Mouse (Mus musculus) intestine, embryonic 16.5 days (tissue): Measurements from ENCODE around the gene Camk2d. TPM values are rescaled to one million over a fixed set of nuclear protein-coding genes. Genes with fewer than 3 reads are reported as not detected.

ENCODE experiments used
- ATAC-seq: fragments of 200-750 bp; cut with Nextera tagmentation; 2 replicates; pipeline ENCODE4 v1.8.0; 2017; ENCODE audit warnings: moderate TSS enrichment, moderate library complexity
- H3K27ac ChIP-seq: fragments of 300-500 bp; sonication (generic); 2 replicates; pipeline ENCODE4 v1.5.1; 2014; ENCODE audit warnings: mild to moderate bottlenecking, low read length
- H3K27me3 ChIP-seq: fragments of 300-500 bp; sonication (generic); replicated peaks from 2 replicates; pipeline ENCODE4 v1.6.1; 2014; ENCODE audit warnings: low read length, control low read depth, mixed read lengths; ENCODE audit not compliant: control insufficient read depth, insufficient read depth
- H3K36me3 ChIP-seq: fragments of 300-500 bp; sonication (generic); 2 replicates; pipeline ENCODE4 v1.6.1; 2014; ENCODE audit warnings: low read length, control low read depth; ENCODE audit not compliant: control insufficient read depth, insufficient read depth
- H3K4me1 ChIP-seq: fragments of 300-500 bp; sonication (generic); 2 replicates; pipeline ENCODE4 v1.6.1; 2014; ENCODE audit warnings: low read length, control low read depth, mixed read lengths; ENCODE audit not compliant: control insufficient read depth, insufficient read depth
- H3K4me2 ChIP-seq: fragments of 300-500 bp; sonication (generic); 2 replicates; pipeline ENCODE4 v1.6.1; 2014; ENCODE audit warnings: low read depth, low read length, control low read depth
- H3K4me3 ChIP-seq: fragments of 300-500 bp; sonication (generic); 2 replicates; pipeline ENCODE4 v1.5.1; 2014; ENCODE audit warnings: mild to moderate bottlenecking, low read length
- H3K9ac ChIP-seq: fragments of 300-500 bp; sonication (generic); 2 replicates; pipeline ENCODE4 v1.6.1; 2014; ENCODE audit warnings: low read depth, low read length
- H3K9me3 ChIP-seq: fragments of 300-500 bp; sonication (generic); 2 replicates; pipeline ENCODE4 v1.6.1; 2016; ENCODE audit warnings: low read length, control low read depth; ENCODE audit not compliant: control insufficient read depth
- WGBS: fragments of 180-500 bp; shearing (Covaris S2); extraction: QIAGEN DNeasy Blood & Tissue Kit; methylation state at CpG from one replicate; pipeline ENCODE4 v1.1.7; 2014; 5-methylcytosine and 5-hydroxymethylcytosine counted together
- polyA plus RNA-seq: library from polyadenylated mRNA; unstranded; fragments of >200 nt; fragmentation: Nextera tagmentation; extraction: Ambion mirVana; gene quantifications from 2 replicates; pipeline ENCODE4 v1.2.1, GENCODE M21; 2015

Gene Camk2d
- polyA plus RNA-seq, 1 experiment from 2014 or later, result 37.6 TPM

DNA sequence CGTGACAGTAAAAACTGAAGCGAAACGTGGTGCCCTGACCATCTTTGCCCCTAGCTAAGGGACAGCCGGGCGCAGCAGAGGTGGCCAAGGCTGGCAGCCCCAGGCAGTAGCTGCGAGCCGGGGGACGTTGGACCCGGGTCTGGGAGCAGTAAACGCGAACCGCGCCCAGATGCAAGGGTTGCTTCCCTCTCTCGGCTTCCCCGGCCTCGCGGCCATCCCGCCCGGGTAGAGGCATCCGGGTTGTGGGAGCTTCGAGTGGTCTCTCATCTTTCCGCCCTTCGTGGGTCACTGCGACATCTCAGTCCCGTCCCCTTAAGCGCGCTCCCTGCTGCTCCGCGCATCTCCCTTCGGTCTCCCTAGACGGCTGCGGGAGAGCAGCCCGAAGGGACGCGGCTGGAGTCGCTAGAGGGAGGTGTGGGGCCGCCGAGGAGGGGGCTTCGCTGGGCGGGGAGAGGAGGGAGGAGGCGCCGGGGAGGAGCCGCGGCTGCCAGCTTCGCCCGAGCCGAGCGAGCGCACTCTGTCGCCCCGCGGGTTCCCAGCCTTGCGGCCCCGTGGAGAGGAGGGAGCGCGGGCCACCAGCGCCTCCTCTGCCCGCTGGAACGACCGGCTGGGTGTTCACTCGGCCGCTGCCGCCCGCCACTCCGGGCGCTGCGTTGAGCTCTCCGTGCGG is 524 bp downstream of the Camk2d start:
- Histone ChIP-seq H3K27me3 (no peaks in the 10 kb centered on the region), H3K9me3 (no peaks in the 10 kb centered on the region), H3K4me3 (peak overlapping the region; percentile 83), H3K27ac (peak overlapping the region; percentile 100), H3K36me3 (no peaks in the 10 kb centered on the region), H3K4me2 (peak overlapping the region; percentile 86), H3K9ac (peak overlapping the region; percentile 92), H3K4me1 (peaks cover 6% of the 10 kb centered on the region)
- WGBS, result under 1% methylated on average over 60 of the region's 69 CpGs
- ATAC-seq, result peak; percentile 94

- peak; percentile 74 for ATAC-seq
Measured at GRCm38 (mm10) chr3:126597161-126597595, 1.1 kb downstream of the Camk2d start.

GRCm38 (mm10) chr3:126597596-126598328 is 1.7 kb downstream of the Camk2d start:
- Histone ChIP-seq H3K4me2 (peak overlapping the region; percentile 86), H3K9ac (peak overlapping the region; percentile 92), H3K36me3 (no peaks in the 10 kb centered on the region), H3K4me1 (peaks cover 6% of the 10 kb centered on the region), H3K9me3 (no peaks in the 10 kb centered on the region), H3K27ac (peak overlapping the region; percentile 100), H3K4me3 (peak overlapping the region; percentile 83), H3K27me3 (no peaks in the 10 kb centered on the region)
- ATAC-seq, result no peak
- WGBS, result under 1% methylated on average over 29 of the region's 29 CpGs

More at GRCm38 (mm10) chr3:126597161-126597595, 1.1 kb downstream of the Camk2d start:
- peak overlapping the region; percentile 92 for H3K9ac ChIP-seq
- WGBS, result under 1% methylated on average over 48 of the region's 51 CpGs
- H3K27me3 ChIP-seq, result no peaks in the 10 kb centered on the region
- peak overlapping the region; percentile 83 for H3K4me3 ChIP-seq
- H3K27ac ChIP-seq, result peak overlapping the region; percentile 100
- peak overlapping the region; percentile 86 for H3K4me2 ChIP-seq
- H3K9me3 ChIP-seq, result no peaks in the 10 kb centered on the region
- no peaks in the 10 kb centered on the region for H3K36me3 ChIP-seq
- peaks cover 6% of the 10 kb centered on the region for H3K4me1 ChIP-seq

- Histone ChIP-seq H3K4me2 (peak overlapping the region; percentile 86), H3K9me3 (no peaks in the 10 kb centered on the region), H3K9ac (peak overlapping the region; percentile 92), H3K27me3 (no peaks in the 10 kb centered on the region), H3K27ac (0 out of 2 replicates have a peak overlapping the region, but pooled peaks have one; percentile 100), H3K4me1 (peaks cover 6% of the 10 kb centered on the region), H3K4me3 (peak overlapping the region; percentile 83), H3K36me3 (no peaks in the 10 kb centered on the region)
- 7% methylated on average over 5 of the region's 5 CpGs for WGBS
- ATAC-seq, result no peak
Measured at GRCm38 (mm10) chr3:126598329-126598676, 2.2 kb downstream of the Camk2d start.

DNA sequence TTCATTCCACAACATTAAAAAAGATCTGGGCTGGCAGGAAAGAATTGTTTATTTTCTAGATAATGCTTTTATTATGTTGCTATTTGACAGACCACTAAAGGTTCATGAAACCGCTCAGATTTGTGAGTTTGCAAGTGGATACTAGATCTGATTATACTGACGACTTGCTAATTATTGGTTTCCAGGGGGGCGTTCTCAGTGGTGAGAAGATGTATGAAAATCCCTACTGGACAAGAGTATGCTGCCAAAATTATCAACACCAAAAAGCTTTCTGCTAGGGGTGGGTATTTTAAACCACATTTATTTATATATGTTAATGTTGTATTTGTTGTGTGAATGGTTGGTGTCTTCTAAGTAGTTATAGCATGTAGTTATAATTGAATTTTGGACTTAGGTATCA is 2.8 kb downstream of the Camk2d start:
- no peak overlapping the region for H3K9ac ChIP-seq
- 58% methylated on average over 3 of the region's 3 CpGs for WGBS
- H3K36me3 ChIP-seq, result no peaks in the 10 kb centered on the region
- no peaks in the 10 kb centered on the region for H3K27me3 ChIP-seq
- ATAC-seq, result no peak
- no peak overlapping the region for H3K27ac ChIP-seq
- H3K4me2 ChIP-seq, result peak overlapping the region; percentile 32
- no peaks in the 10 kb centered on the region for H3K9me3 ChIP-seq
- peaks cover 6% of the 10 kb centered on the region for H3K4me1 ChIP-seq
- H3K4me3 ChIP-seq, result peak overlapping the region; percentile 83; the same call in 1 of the 2 replicates

DNA sequence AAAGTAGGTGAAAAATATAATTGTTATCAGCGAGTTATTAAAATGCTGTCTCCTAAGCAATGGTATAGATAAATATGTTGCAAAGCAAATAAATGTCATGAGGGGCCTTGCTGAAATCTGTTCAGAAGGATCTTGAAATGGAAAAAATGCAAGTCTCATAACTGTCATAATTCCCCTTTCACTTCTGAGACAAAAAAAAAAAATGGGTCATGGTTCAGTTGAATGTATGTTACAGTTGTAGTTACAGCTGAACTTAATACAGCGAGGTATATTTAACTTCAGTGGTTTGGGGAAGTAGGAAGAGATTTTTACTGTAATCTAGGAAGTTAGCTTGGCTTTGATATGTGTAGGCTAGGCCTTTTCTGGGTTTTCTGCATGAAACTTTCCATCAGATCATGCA is 3.2 kb downstream of the Camk2d start:
- Histone ChIP-seq H3K36me3 (no peaks in the 10 kb centered on the region), H3K4me2 (no peak overlapping the region), H3K9ac (no peak overlapping the region), H3K4me3 (no peak overlapping the region), H3K27ac (no peak overlapping the region), H3K9me3 (no peaks in the 10 kb centered on the region), H3K27me3 (no peaks in the 10 kb centered on the region), H3K4me1 (peaks cover 6% of the 10 kb centered on the region)
- ATAC-seq, result no peak
- WGBS, result 86% methylated on average over 2 of the region's 2 CpGs

DNA sequence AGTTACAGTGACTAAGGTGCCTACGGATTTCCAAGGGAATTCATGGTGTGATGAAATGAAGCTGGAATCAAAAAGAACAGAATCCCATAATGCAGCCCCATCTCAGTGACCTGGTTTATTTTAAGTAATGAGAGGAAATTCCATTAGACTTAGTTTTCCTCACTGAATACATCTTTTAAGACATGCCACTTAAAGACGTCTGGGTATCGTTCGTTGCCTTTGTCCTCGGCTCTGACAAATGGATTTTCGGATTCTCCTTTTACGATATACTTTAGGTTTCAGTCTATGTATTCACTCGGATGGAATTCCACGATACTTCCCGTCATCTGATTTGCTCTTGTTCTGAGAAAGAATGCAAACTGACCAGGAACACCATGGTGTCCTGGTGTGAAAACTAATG is 3.8 kb downstream of the Camk2d start:
- ATAC-seq, result no peak
- Histone ChIP-seq H3K27ac (no peak overlapping the region), H3K9ac (no peak overlapping the region), H3K4me3 (no peak overlapping the region), H3K4me2 (no peak overlapping the region), H3K4me1 (peaks cover 6% of the 10 kb centered on the region), H3K27me3 (no peaks in the 10 kb centered on the region), H3K9me3 (no peaks in the 10 kb centered on the region), H3K36me3 (no peaks in the 10 kb centered on the region)
- 58% methylated on average over 10 of the region's 10 CpGs for WGBS

DNA sequence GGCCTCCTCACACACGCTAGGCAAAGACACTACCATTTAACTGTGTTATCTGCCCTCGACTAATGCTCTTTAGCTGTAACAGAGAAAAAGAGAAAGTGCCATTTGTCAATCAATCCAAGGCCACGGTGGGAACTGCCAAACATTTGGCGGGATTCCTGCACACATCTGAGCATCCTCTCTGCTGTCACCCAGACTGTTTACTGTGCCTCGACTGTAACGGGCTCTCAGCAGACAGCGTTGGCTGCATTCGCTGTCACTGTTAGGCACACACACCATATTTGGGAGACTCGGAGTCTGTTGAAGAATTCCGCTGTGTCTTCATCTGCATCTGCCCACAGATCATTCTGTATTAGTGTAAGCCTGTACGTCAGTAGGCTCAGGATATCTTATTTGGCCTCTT is 6.7 kb downstream of the Camk2d start:
- Histone ChIP-seq H3K9ac (no peak overlapping the region), H3K4me2 (no peak overlapping the region), H3K27me3 (no peaks in the 10 kb centered on the region), H3K36me3 (no peaks in the 10 kb centered on the region), H3K4me1 (peaks cover 12% of the 10 kb centered on the region), H3K27ac (no peak overlapping the region), H3K9me3 (no peaks in the 10 kb centered on the region), H3K4me3 (no peak overlapping the region)
- 70% methylated on average over 11 of the region's 11 CpGs for WGBS
- no peak for ATAC-seq

GRCm38 (mm10) chr3:126604656-126605434 is 8.7 kb downstream of the Camk2d start:
- H3K9ac ChIP-seq, result no peak overlapping the region
- peaks cover 11% of the 10 kb centered on the region for H3K4me1 ChIP-seq
- no peaks in the 10 kb centered on the region for H3K9me3 ChIP-seq
- H3K36me3 ChIP-seq, result no peaks in the 10 kb centered on the region
- 85% methylated on average over 9 of the region's 9 CpGs for WGBS
- no peak for ATAC-seq
- H3K4me2 ChIP-seq, result no peak overlapping the region
- no peak overlapping the region for H3K4me3 ChIP-seq
- H3K27me3 ChIP-seq, result no peaks in the 10 kb centered on the region
- H3K27ac ChIP-seq, result no peak overlapping the region
